ENCODE assay signal across 20 mouse cellular contexts in genomic region chr12:116436125-116436524, GRCm38 (mm10). TPM values are rescaled to one million over a fixed set of nuclear protein-coding genes. Genes with fewer than 3 reads are reported as not detected.
DNase-seq lines count a peak whose midpoint lies in the region; ATAC-seq and TF ChIP-seq lines count a peak whose summit lies in the region.
"Had no signal": no experiment of that assay in that cellular context is flagged by ENCODE, and none has a peak within 500 bp of the region (broad histone marks: within the 10 kb centered on the region; RNA-seq: fewer than 3 reads in every experiment).

No protein-coding gene starts in this region.

- H3K4me2 ChIP-seq in kidney, embryonic 16.5 days (replicated peaks; ENCODE audit: low read depth, low read length), result no peak overlapping the region
- H3K4me2 ChIP-seq in forebrain, embryonic 13.5 days, result no peak overlapping the region
- H3K4me2 ChIP-seq: embryonic facial prominence, embryonic 13.5 days; forebrain, embryonic 12.5 days; heart, embryonic 12.5 days; hindbrain, embryonic 15.5 days had no signal

- no peaks in the 10 kb centered on the region for H3K9me3 ChIP-seq in G1E (replicated peaks)
- H3K9me3 ChIP-seq in kidney, embryonic 16.5 days (ENCODE audit: low read length), result no peaks in the 10 kb centered on the region
- no peaks in the 10 kb centered on the region for H3K9me3 ChIP-seq in forebrain, embryonic 13.5 days (replicated peaks)
- H3K9me3 ChIP-seq: embryonic facial prominence, embryonic 13.5 days; forebrain, embryonic 12.5 days; heart, embryonic 12.5 days; hindbrain, embryonic 15.5 days had no signal

- 98% methylated on average over 3 of the region's 3 CpGs for WGBS in kidney, embryonic 16.5 days
- WGBS in forebrain, embryonic 13.5 days, result 89% methylated on average over 3 of the region's 3 CpGs

- DNase-seq in 416B (ENCODE audit: low read depth) (peak; percentile 31), G1E (ENCODE audit: low spot score) (no peak)
- DNase-seq in ovary, postnatal 14 days (ENCODE audit: low spot score), result no peak
- DNase-seq in urinary bladder, postnatal 10 days (ENCODE audit: low spot score), result no peak
- DNase-seq: adrenal gland, postnatal 10 days; B cell, adult 2 months; cerebellum, adult 8-10 months; cerebellum, postnatal 25 days; forebrain, postnatal 0 days; gastrocnemius, postnatal 14 days had no signal

- no peaks in the 10 kb centered on the region for H3K27me3 ChIP-seq in G1E (ENCODE audit: insufficient read depth, low read length)
- no peaks in the 10 kb centered on the region for H3K27me3 ChIP-seq in kidney, embryonic 16.5 days (ENCODE audit: insufficient read depth, low read length)
- H3K27me3 ChIP-seq in forebrain, embryonic 13.5 days, result no peaks in the 10 kb centered on the region
- H3K27me3 ChIP-seq: embryonic facial prominence, embryonic 13.5 days; forebrain, embryonic 12.5 days; heart, embryonic 12.5 days; hindbrain, embryonic 15.5 days had no signal

- TF ChIP-seq CTCF in G1E (IDR thresholded peaks at IDR 0.05; ENCODE audit: low read depth, low read length), result no peak

- no peak overlapping the region for H3K9ac ChIP-seq in kidney, embryonic 16.5 days (replicated peaks; ENCODE audit: low read length)
- H3K9ac ChIP-seq in forebrain, embryonic 13.5 days, result no peak overlapping the region
- H3K9ac ChIP-seq: embryonic facial prominence, embryonic 13.5 days; forebrain, embryonic 12.5 days; forebrain, postnatal 0 days; heart, embryonic 12.5 days; hindbrain, embryonic 15.5 days had no signal

- no peak overlapping the region for H3K27ac ChIP-seq in kidney, embryonic 16.5 days (ENCODE audit: low read length)
- no peak overlapping the region for H3K27ac ChIP-seq in forebrain, embryonic 13.5 days
- H3K27ac ChIP-seq: embryonic facial prominence, embryonic 13.5 days; forebrain, embryonic 12.5 days; hindbrain, embryonic 15.5 days had no signal

- no peak overlapping the region for H3K4me3 ChIP-seq in G1E (ENCODE audit: low read depth, low read length)
- H3K4me3 ChIP-seq in kidney, embryonic 16.5 days (ENCODE audit: low read length), result no peak overlapping the region
- H3K4me3 ChIP-seq in forebrain, embryonic 13.5 days, result no peak overlapping the region
- H3K4me3 ChIP-seq: embryonic facial prominence, embryonic 13.5 days; forebrain, embryonic 12.5 days; heart, embryonic 12.5 days; hindbrain, embryonic 15.5 days had no signal

- 0 out of 2 replicates have a peak, but pooled peaks have one; percentile 26 for ATAC-seq in G1E (ENCODE audit: extremely low read depth, insufficient number of reproducible peaks, low FRiP score, poor library complexity, severe bottlenecking)
- peak; percentile 65 for ATAC-seq in common myeloid progenitor, adult 5-6 weeks (replicated peaks; ENCODE audit: low read depth, poor library complexity, severe bottlenecking)
- peak; percentile 65 for ATAC-seq in megakaryocyte, adult 5-6 weeks (ENCODE audit: poor library complexity, severe bottlenecking)
- no peak for ATAC-seq in kidney, embryonic 16.5 days (ENCODE audit: low FRiP score, low TSS enrichment)
- ATAC-seq in forebrain, embryonic 13.5 days, result no peak
- ATAC-seq: forebrain, postnatal 0 days had no signal

- H3K36me3 ChIP-seq in G1E (replicated peaks), result peaks cover 90% of the 10 kb centered on the region
- H3K36me3 ChIP-seq in kidney, embryonic 16.5 days (ENCODE audit: insufficient read depth, low read length), result peaks cover 40% of the 10 kb centered on the region
- H3K36me3 ChIP-seq in forebrain, embryonic 13.5 days (ENCODE audit: poor library complexity, severe bottlenecking), result peaks cover 53% of the 10 kb centered on the region

- 0 out of 2 replicates have a peak, but pooled peaks cover 4% of the 10 kb centered on the region for H3K4me1 ChIP-seq in G1E (ENCODE audit: insufficient read depth, low read depth, low read length)
- H3K4me1 ChIP-seq in kidney, embryonic 16.5 days (ENCODE audit: insufficient read depth, low read length), result no peaks in the 10 kb centered on the region
- H3K4me1 ChIP-seq in forebrain, embryonic 13.5 days, result no peaks in the 10 kb centered on the region
- H3K4me1 ChIP-seq: embryonic facial prominence, embryonic 13.5 days; forebrain, embryonic 12.5 days; hindbrain, embryonic 15.5 days had no signal

RNA-seq across cellular contexts. Expression of gene Ncapg2, which starts 30.9 kb away (rescaled TPM):
- 138 and 179 TPM in 2 replicates for total RNA-seq in G1E (2014; fragmentation: Nextera tagmentation)
- 229 and 321 TPM in 2 replicates for total RNA-seq in G1E (2017)
- 28.9 and 36.1 TPM in 2 replicates for polyA plus RNA-seq in G1E (2012)
- 164 and 172 TPM in 2 replicates for total RNA-seq in common myeloid progenitor, adult 5-6 weeks (2017)
- total RNA-seq in megakaryocyte, adult 5-6 weeks (2015), result 67.6 and 80.3 TPM in 2 replicates
- 102 and 135 TPM in 2 replicates for total RNA-seq in megakaryocyte, adult 5-6 weeks (2017)
- polyA plus RNA-seq in kidney, embryonic 16.5 days (2015; fragmentation: Nextera tagmentation; extraction: Ambion mirVana), result 36.9 and 37.2 TPM in 2 replicates
- 30.7 and 39.1 TPM in 2 replicates for polyA plus RNA-seq in forebrain, embryonic 13.5 days (2015; fragmentation: Nextera tagmentation; extraction: Ambion mirVana)

RNA-seq across cellular contexts. Expression of gene Ptprn2, which starts 49.4 kb away (rescaled TPM):
- total RNA-seq in G1E (2014; fragmentation: Nextera tagmentation) (not detected in 2 replicates), G1E (2017) (0.22 and 0.23 TPM in 2 replicates)
- polyA plus RNA-seq in G1E (2012), result not detected in 2 replicates
- not detected in 2 replicates for total RNA-seq in common myeloid progenitor, adult 5-6 weeks (2017)
- not detected in 2 replicates for total RNA-seq in megakaryocyte, adult 5-6 weeks (2015)
- total RNA-seq in megakaryocyte, adult 5-6 weeks (2017), result not detected in 2 replicates
- 0.15 TPM in 1 of 2 replicates, not detected in the other for polyA plus RNA-seq in kidney, embryonic 16.5 days (2015; fragmentation: Nextera tagmentation; extraction: Ambion mirVana)
- 6.6 and 9.7 TPM in 2 replicates for polyA plus RNA-seq in forebrain, embryonic 13.5 days (2015; fragmentation: Nextera tagmentation; extraction: Ambion mirVana)
- total RNA-seq: gastrocnemius, adult 18-20 months; gastrocnemius, postnatal 14 days; heart, postnatal 25 days had no signal

Comparison
In these comparisons a context has a peak if more than half of its experiments do, and no peak if none do; other contexts are left out.
1. ATAC-seq: peak in G1E (single experiment), common myeloid progenitor, adult 5-6 weeks (single experiment) and megakaryocyte, adult 5-6 weeks (single experiment); none in kidney, embryonic 16.5 days (single experiment) and forebrain, embryonic 13.5 days (single experiment).